Mouse (Mus musculus) CH12.LX (cell line): ENCODE results near the gene Fads1. TPM values are rescaled to one million over a fixed set of nuclear protein-coding genes. Genes with fewer than 3 reads are reported as not detected.

Source experiments
- DNase-seq: peaks from one replicate; pipeline ENCODE4 v3.0.0-alpha.2; 2013; ENCODE audit errors: extremely low read depth
- H3K27ac ChIP-seq: 2 replicates; pipeline ENCODE4 v1.5.1; 2012; ENCODE audit warnings: low read depth, mild to moderate bottlenecking, control low read depth, moderate library complexity; ENCODE audit not compliant: insufficient read depth
- H3K27me3 ChIP-seq: replicated peaks from 2 replicates; pipeline ENCODE3; 2012; ENCODE audit warnings: inconsistent platforms
- H3K36me3 ChIP-seq, 2 experiments: replicated peaks in 1 of 2; 2 replicates each; pipeline versions ENCODE3 to v1.6.1; 2012; ENCODE audit warnings: inconsistent platforms in 1 of 2, low read length in 1 of 2, mild to moderate bottlenecking in 1 of 2, mixed read lengths in 1 of 2, moderate library complexity in 1 of 2; ENCODE audit not compliant: control insufficient read depth in 1 of 2, insufficient read depth in 1 of 2
- H3K4me1 ChIP-seq, 2 experiments: 2 replicates each; pipeline ENCODE4 v1.6.1; 2012; ENCODE audit warnings: inconsistent platforms in 1 of 2, moderate library complexity in 1 of 2; ENCODE audit not compliant: insufficient read depth in 2 of 2, control insufficient read depth in 1 of 2
- H3K4me2 ChIP-seq: 2 replicates; pipeline ENCODE4 v1.6.1; 2012; ENCODE audit warnings: low read depth, mild to moderate bottlenecking, control low read depth; ENCODE audit not compliant: poor library complexity, insufficient read depth, severe bottlenecking
- H3K4me3 ChIP-seq, 3 experiments: fragments of 150-350 bp in 1 of 3; sonication (generic) in 1 of 3; replicated peaks in 1 of 3; 2 replicates each; pipeline versions ENCODE3 to v1.5.1; 2011 to 2012; ENCODE audit warnings: low read depth in 2 of 3, low read length in 2 of 3, mild to moderate bottlenecking in 2 of 3, moderate library complexity in 2 of 3, control low read depth in 1 of 3, improper control_type of control experiment in 1 of 3, inconsistent platforms in 1 of 3, mixed read lengths in 1 of 3; ENCODE audit not compliant: poor library complexity in 1 of 3
- H3K79me2 ChIP-seq: replicated peaks from 2 replicates; pipeline ENCODE4 v1.6.1; 2012; ENCODE audit warnings: mild to moderate bottlenecking, moderate library complexity; ENCODE audit not compliant: control insufficient read depth, poor library complexity, insufficient read depth, severe bottlenecking; ENCODE audit errors: extremely low read depth
- H3K9ac ChIP-seq: 2 replicates; pipeline ENCODE4 v1.6.1; 2012; ENCODE audit warnings: low read depth, mild to moderate bottlenecking, control low read depth, moderate library complexity; ENCODE audit not compliant: insufficient read depth
- H3K9me3 ChIP-seq: replicated peaks from 2 replicates; pipeline ENCODE3; 2012; ENCODE audit warnings: low read length, inconsistent platforms, mixed read lengths
- BHLHE40 ChIP-seq: IDR thresholded peaks from 2 replicates; pipeline ENCODE4 v1.6.1; 2011; ENCODE audit warnings: mild to moderate bottlenecking, low read depth, low read length, improper control_type of control experiment
- CHD1 ChIP-seq: IDR thresholded peaks from 2 replicates; pipeline ENCODE4 v1.6.1; 2012; ENCODE audit warnings: low read depth, low read length, improper control_type of control experiment, inconsistent platforms
- CHD2 ChIP-seq: IDR thresholded peaks from 2 replicates; pipeline ENCODE4 v1.6.1; 2011; ENCODE audit warnings: low read length, improper control_type of control experiment
- CTCF ChIP-seq, 2 experiments: IDR thresholded peaks in 1 of 2; conservative IDR thresholded peaks in 1 of 2; 2 replicates each; pipeline ENCODE4 v1.5.1; 2011 to 2012; ENCODE audit warnings: low read depth in 2 of 2, low read length in 2 of 2, improper control_type of control experiment in 1 of 2, inconsistent platforms in 1 of 2, mild to moderate bottlenecking in 1 of 2, moderate library complexity in 1 of 2
- E2F4 ChIP-seq: IDR thresholded peaks from 2 replicates; pipeline ENCODE4 v1.6.1; 2011; ENCODE audit warnings: low read depth, low read length, improper control_type of control experiment; ENCODE audit not compliant: insufficient replicate concordance
- ELF1 ChIP-seq: IDR thresholded peaks from 2 replicates; pipeline ENCODE4 v1.6.1; 2014; ENCODE audit warnings: low read depth, mild to moderate bottlenecking, inconsistent platforms, low read length, improper control_type of control experiment
- EP300 ChIP-seq: IDR thresholded peaks from 2 replicates; pipeline ENCODE4 v1.6.1; 2011; ENCODE audit warnings: low read length, improper control_type of control experiment
- ETS1 ChIP-seq: conservative IDR thresholded peaks from 2 replicates; pipeline ENCODE4 v1.6.1; 2012; ENCODE audit warnings: low read depth, mild to moderate bottlenecking, inconsistent platforms, low read length, improper control_type of control experiment, moderate library complexity
- GABPA ChIP-seq: IDR thresholded peaks from 2 replicates; pipeline ENCODE4 v1.6.1; 2012; ENCODE audit warnings: low read depth, low read length, improper control_type of control experiment, inconsistent platforms; ENCODE audit not compliant: insufficient replicate concordance
- HCFC1 ChIP-seq: IDR thresholded peaks from 2 replicates; pipeline ENCODE4 v1.6.1; 2012; ENCODE audit warnings: low read depth, mild to moderate bottlenecking, inconsistent platforms, low read length, improper control_type of control experiment
- IRF4 ChIP-seq: IDR thresholded peaks from 2 replicates; pipeline ENCODE4 v1.6.1; 2014; ENCODE audit warnings: low read depth, mild to moderate bottlenecking, inconsistent platforms, low read length, improper control_type of control experiment
- JUN ChIP-seq: IDR thresholded peaks from 2 replicates; pipeline ENCODE4 v1.6.1; 2011; ENCODE audit warnings: low read depth, mild to moderate bottlenecking, low read length, improper control_type of control experiment, moderate library complexity; ENCODE audit not compliant: insufficient read depth
- JUND ChIP-seq: conservative IDR thresholded peaks from 2 replicates; pipeline ENCODE4 v1.6.1; 2011; ENCODE audit warnings: low read depth, low read length, improper control_type of control experiment
- KAT2A ChIP-seq: IDR thresholded peaks from 2 replicates; pipeline ENCODE4 v1.6.1; 2012; ENCODE audit warnings: low read length, improper control_type of control experiment, inconsistent platforms; ENCODE audit not compliant: insufficient replicate concordance
- MAFK ChIP-seq: IDR thresholded peaks from 2 replicates; pipeline ENCODE4 v1.6.1; 2011; ENCODE audit warnings: low read length, improper control_type of control experiment; ENCODE audit not compliant: insufficient replicate concordance
- MAX ChIP-seq: IDR thresholded peaks from 2 replicates; pipeline ENCODE4 v1.6.1; 2011; ENCODE audit warnings: low read length, improper control_type of control experiment
- MAZ ChIP-seq: IDR thresholded peaks from 2 replicates; pipeline ENCODE4 v1.6.1; 2012; ENCODE audit warnings: low read depth, mild to moderate bottlenecking, inconsistent platforms, low read length, improper control_type of control experiment, moderate library complexity
- MEF2A ChIP-seq: IDR thresholded peaks from 2 replicates; pipeline ENCODE4 v1.6.1; 2014; ENCODE audit warnings: low read depth, mild to moderate bottlenecking, inconsistent platforms, low read length, improper control_type of control experiment, borderline replicate concordance
- MXI1 ChIP-seq: IDR thresholded peaks from 2 replicates; pipeline ENCODE4 v1.6.1; 2011; ENCODE audit warnings: mild to moderate bottlenecking, low read depth, low read length, improper control_type of control experiment
- MYC ChIP-seq: IDR thresholded peaks from 2 replicates; pipeline ENCODE4 v1.6.1; 2011; ENCODE audit warnings: low read depth, mild to moderate bottlenecking, improper control_type of control experiment, low read length
- NELFE ChIP-seq: IDR thresholded peaks from 2 replicates; pipeline ENCODE4 v1.6.1; 2011; ENCODE audit warnings: low read depth, low read length, improper control_type of control experiment
- NRF1 ChIP-seq: IDR thresholded peaks from 2 replicates; pipeline ENCODE4 v1.6.1; 2014; ENCODE audit warnings: low read depth, mild to moderate bottlenecking, inconsistent platforms, low read length, improper control_type of control experiment, moderate library complexity
- PAX5 ChIP-seq: IDR thresholded peaks from 2 replicates; pipeline ENCODE4 v1.6.1; 2012; ENCODE audit warnings: low read length, inconsistent platforms, mixed read lengths
- POLR2A ChIP-seq: IDR thresholded peaks from 2 replicates; pipeline ENCODE4 v1.6.1; 2011; ENCODE audit warnings: low read depth, mild to moderate bottlenecking, improper control_type of control experiment, low read length
- POLR2AphosphoS2 ChIP-seq: IDR thresholded peaks from 2 replicates; pipeline ENCODE4 v1.6.1; 2011; ENCODE audit warnings: low read depth, low read length, improper control_type of control experiment
- RAD21 ChIP-seq: IDR thresholded peaks from 2 replicates; pipeline ENCODE4 v1.6.1; 2011; ENCODE audit warnings: low read depth, mild to moderate bottlenecking, low read length, improper control_type of control experiment, moderate library complexity
- RCOR1 ChIP-seq: conservative IDR thresholded peaks from 2 replicates; pipeline ENCODE4 v1.6.1; 2012; ENCODE audit warnings: low read depth, mild to moderate bottlenecking, inconsistent platforms, low read length, improper control_type of control experiment
- SIN3A ChIP-seq: IDR thresholded peaks from 2 replicates; pipeline ENCODE4 v1.6.1; 2012; ENCODE audit warnings: low read length, improper control_type of control experiment, inconsistent platforms
- SMC3 ChIP-seq: IDR thresholded peaks from 2 replicates; pipeline ENCODE4 v1.6.1; 2011; ENCODE audit warnings: low read depth, low read length, improper control_type of control experiment
- TBP ChIP-seq: conservative IDR thresholded peaks from 2 replicates; pipeline ENCODE4 v1.6.1; 2011; ENCODE audit warnings: low read depth, low read length, improper control_type of control experiment
- TCF12 ChIP-seq: IDR thresholded peaks from 2 replicates; pipeline ENCODE4 v1.6.1; 2014; ENCODE audit warnings: low read depth, mild to moderate bottlenecking, inconsistent platforms, low read length, improper control_type of control experiment
- UBTF ChIP-seq: IDR thresholded peaks from 2 replicates; pipeline ENCODE4 v1.6.1; 2012; ENCODE audit warnings: low read depth, mild to moderate bottlenecking, inconsistent platforms, low read length, improper control_type of control experiment, moderate library complexity
- USF1 ChIP-seq: IDR thresholded peaks from 2 replicates; pipeline ENCODE4 v1.6.1; 2014; ENCODE audit warnings: low read depth, mild to moderate bottlenecking, inconsistent platforms, low read length, improper control_type of control experiment
- USF2 ChIP-seq: conservative IDR thresholded peaks from 2 replicates; pipeline ENCODE4 v1.6.1; 2011; ENCODE audit warnings: low read depth, low read length, improper control_type of control experiment
- ZC3H11A ChIP-seq: IDR thresholded peaks from 2 replicates; pipeline ENCODE4 v1.6.1; 2012; ENCODE audit warnings: low read depth, mild to moderate bottlenecking, inconsistent platforms, low read length, improper control_type of control experiment
- ZKSCAN1 ChIP-seq: IDR thresholded peaks from 2 replicates; pipeline ENCODE4 v1.6.1; 2012; ENCODE audit warnings: low read depth, inconsistent platforms, low read length, improper control_type of control experiment, borderline replicate concordance
- ZMIZ1 ChIP-seq: IDR thresholded peaks from 2 replicates; pipeline ENCODE4 v1.6.1; 2012; ENCODE audit warnings: low read depth, mild to moderate bottlenecking, inconsistent platforms, low read length, improper control_type of control experiment
- ZNF384 ChIP-seq: IDR thresholded peaks from 2 replicates; pipeline ENCODE4 v1.6.1; 2012; ENCODE audit warnings: low read depth, low read length, improper control_type of control experiment, inconsistent platforms
- dilution Hi-C: fragments of 300-500 bp; cut with MboI; formaldehyde crosslinking; loops from 2 replicates; pipeline ENCODE4 v1.14.3; 2020; ENCODE audit warnings: low sequenced_read_pairs; ENCODE audit not compliant: extremely low pct_unique_long_range_greater_than_20kb, extremely low pct_ligation_motif_present
- in situ Hi-C: fragments of 300-500 bp; cut with MboI; formaldehyde crosslinking; loops from 3 replicates; pipeline ENCODE4 v1.14.3; 2019; ENCODE audit warnings: low sequenced_read_pairs, low pct_ligation_motif_present, low pct_unique_long_range_greater_than_20kb, mixed read lengths
- polyA plus RNA-seq: library from polyadenylated mRNA; unstranded; fragments of >175 nt; gene quantifications from 2 replicates; pipeline ENCODE4 v1.2.1, GENCODE M21; 2012; ENCODE audit warnings: low read depth; ENCODE audit not compliant: insufficient read length
- total RNA-seq, 2 experiments: library from RNA; depleted of rRNA; stranded (reverse); fragments of 300-350 nt in 1 of 2; fragments of >200 nt in 1 of 2; gene quantifications; 2 replicates each; pipeline ENCODE4 v1.2.3; 2012 to 2014

Gene Fads1
- 34.8 and 37.2 TPM in 2 replicates for total RNA-seq (2012; rRNA removed)
- total RNA-seq (2014; rRNA removed): 30.5 and 30.6 TPM in 2 replicates
- polyA plus RNA-seq: 37.6 and 44.7 TPM in 2 replicates

DNA sequence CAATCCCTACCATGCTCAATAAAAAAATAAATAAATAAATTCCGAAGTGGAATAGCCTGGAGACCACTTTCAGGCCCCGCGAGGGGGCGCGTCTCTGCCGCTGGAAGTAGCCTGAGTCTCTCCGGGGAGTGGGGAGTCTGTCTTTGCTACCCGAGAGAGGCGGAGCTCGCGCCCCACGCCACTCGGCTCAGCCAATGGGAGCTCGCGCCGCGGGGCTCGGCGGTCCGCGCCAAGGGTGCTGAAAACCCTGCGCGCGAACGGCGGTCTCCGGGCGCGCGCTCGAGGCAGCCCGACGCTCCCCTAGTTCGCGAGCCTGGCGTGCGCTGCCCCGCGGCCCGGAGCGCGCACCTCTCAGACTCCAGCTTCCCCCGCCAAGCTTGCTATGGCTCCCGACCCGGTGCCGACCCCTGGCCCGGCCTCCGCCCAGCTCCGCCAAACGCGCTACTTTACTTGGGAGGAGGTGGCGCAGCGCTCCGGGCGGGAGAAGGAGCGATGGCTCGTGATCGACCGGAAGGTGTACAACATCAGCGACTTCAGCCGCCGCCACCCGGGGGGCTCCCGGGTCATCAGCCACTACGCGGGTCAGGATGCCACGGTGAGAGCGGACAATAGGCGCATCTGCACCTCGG is at the start of gene Fads1:
Gene Fads1, plus strand, starts transcription at position 219 of the 629 bp plus-strand sequence.
- Histone ChIP-seq H3K27me3 (no peaks in the 10 kb centered on the region), H3K9ac (peak within 1 kb of the TSS; percentile 88), H3K4me2 (peak within 1 kb of the TSS; percentile 42), H3K36me3 (peaks cover 17 to 34% of the 10 kb centered on the region in 2 experiments), H3K4me3 (peak within 1 kb of the TSS; percentile 77 to 90 (median 84)), H3K79me2 (no peaks in the 10 kb centered on the region), H3K27ac (peak within 1 kb of the TSS; percentile 17), H3K4me1 (peaks cover 12 to 22% of the 10 kb centered on the region in 2 experiments), H3K9me3 (peaks cover 3% of the 10 kb centered on the region)
- TF ChIP-seq USF1 (no peak), MYC (no peak), E2F4 (peak; percentile 31; the same call in 1 of the 2 replicates), ZKSCAN1 (no peak), MAFK (no peak), GABPA (no peak), ZNF384 (no peak), CTCF (conservative IDR thresholded peaks at IDR 0.05 in 1 of 2, IDR thresholded peaks at IDR 0.05 in 1 of 2; ENCODE audit: low read depth in 2 of 2, low read length in 2 of 2) (peak in 1 of 2 experiments; percentile 73; a peak in 2 of 4 replicates), EP300 (no peak), MEF2A (no peak), KAT2A (no peak), NELFE (0 out of 2 replicates have a peak, but pooled peaks have one; percentile 45), TBP (0 out of 2 replicates have a peak, but pooled peaks have one; percentile 14), SMC3 (peak; percentile 47), RAD21 (peak; percentile 52), RCOR1 (no peak), NRF1 (peak; percentile 58; the same call in 1 of the 2 replicates), CHD1 (no peak), ZMIZ1 (no peak), HCFC1 (no peak; the same call in 1 of the 2 replicates), TCF12 (peak; percentile 60), MAZ (peak; percentile 76), PAX5 (no peak), CHD2 (no peak), ETS1 (no peak), ZC3H11A (no peak), MXI1 (no peak), MAX (peak; percentile 12), SIN3A (no peak; the same call in 1 of the 2 replicates), USF2 (no peak), POLR2A (peak; percentile 69), BHLHE40 (no peak), UBTF (0 out of 2 replicates have a peak, but pooled peaks have one; percentile 59), IRF4 (peak; percentile 49; the same call in 1 of the 2 replicates), JUND (no peak), POLR2AphosphoS2 (no peak), JUN (no peak), ELF1 (no peak)
- DNase-seq: peak; percentile 87
- dilution Hi-C loops (no loop called here), in situ Hi-C loops (no loop called here)
